Mouse (Mus musculus): Measurements from ENCODE around the gene Slc25a26.

Slc25a26 gene

GRCm38 (mm10) chr6:94599016-94599415 is 98.9 kb downstream of the Slc25a26 start:
- DNase-seq (ENCODE audit: low spot score), result no peak

GRCm38 (mm10) chr6:94601101-94601500 is 101.0 kb downstream of the Slc25a26 start:
- no peak for DNase-seq (ENCODE audit: low spot score)

- DNase-seq (ENCODE audit: low spot score), result no peak
Observed at GRCm38 (mm10) chr6:94601811-94602210, 101.7 kb downstream of the Slc25a26 start.

- no peak for DNase-seq (ENCODE audit: low spot score)
Observed at GRCm38 (mm10) chr6:94604072-94604471, 103.9 kb downstream of the Slc25a26 start.

- no peak for DNase-seq (ENCODE audit: low spot score)
Observed at GRCm38 (mm10) chr6:94604546-94604945, 104.4 kb downstream of the Slc25a26 start.

- no peak for DNase-seq (ENCODE audit: low spot score)
Observed at GRCm38 (mm10) chr6:94613235-94613895, 113.2 kb downstream of the Slc25a26 start.

GRCm38 (mm10) chr6:94614346-94614745 is 114.2 kb downstream of the Slc25a26 start:
- DNase-seq (ENCODE audit: low spot score), result no peak

GRCm38 (mm10) chr6:94615936-94616335 is 115.8 kb downstream of the Slc25a26 start:
- no peak for DNase-seq (ENCODE audit: low spot score)

- DNase-seq (ENCODE audit: low spot score), result no peak
Observed at GRCm38 (mm10) chr6:94618671-94619070, 118.5 kb downstream of the Slc25a26 start.

GRCm38 (mm10) chr6:94620287-94620686 is 120.2 kb downstream of the Slc25a26 start:
- DNase-seq (ENCODE audit: low spot score), result no peak

GRCm38 (mm10) chr6:94620801-94621301 is 120.7 kb downstream of the Slc25a26 start:
- DNase-seq (ENCODE audit: low spot score), result no peak

GRCm38 (mm10) chr6:94622983-94623382 is 122.9 kb downstream of the Slc25a26 start:
- peak; percentile 75 for DNase-seq (ENCODE audit: low spot score)

GRCm38 (mm10) chr6:94624543-94624942 is 124.4 kb downstream of the Slc25a26 start:
- DNase-seq (ENCODE audit: low spot score), result no peak

GRCm38 (mm10) chr6:94625896-94626295 is 125.8 kb downstream of the Slc25a26 start:
- DNase-seq (ENCODE audit: low spot score), result no peak

- no peak for DNase-seq (ENCODE audit: low spot score)
Observed at GRCm38 (mm10) chr6:94626807-94627206, 126.7 kb downstream of the Slc25a26 start.

- DNase-seq (ENCODE audit: low spot score), result no peak
Observed at GRCm38 (mm10) chr6:94627714-94628595, 127.8 kb downstream of the Slc25a26 start.

- no peak for DNase-seq (ENCODE audit: low spot score)
Observed at GRCm38 (mm10) chr6:94628787-94629186, 128.7 kb downstream of the Slc25a26 start.

- DNase-seq (ENCODE audit: low spot score), result peak; percentile 35
Observed at GRCm38 (mm10) chr6:94631051-94631778, 131.1 kb downstream of the Slc25a26 start.

- DNase-seq (ENCODE audit: low spot score), result no peak
Observed at GRCm38 (mm10) chr6:94631779-94632082, 131.6 kb downstream of the Slc25a26 start.

GRCm38 (mm10) chr6:94634274-94634673 is 134.1 kb downstream of the Slc25a26 start:
- no peak for DNase-seq (ENCODE audit: low spot score)

- no peak for DNase-seq (ENCODE audit: low spot score)
Observed at GRCm38 (mm10) chr6:94634710-94635109, 134.6 kb downstream of the Slc25a26 start.

GRCm38 (mm10) chr6:94635343-94635742 is 135.2 kb downstream of the Slc25a26 start:
- DNase-seq (ENCODE audit: low spot score), result no peak

- DNase-seq (ENCODE audit: low spot score), result no peak
Observed at GRCm38 (mm10) chr6:94637024-94637434, 136.9 kb downstream of the Slc25a26 start.

All from layer of hippocampus, adult 11-12 months (tissue).